Mouse (Mus musculus) brain, embryonic 18.5 days (tissue): Measurements from ENCODE around the gene Dazap2.
"Not testable (repeated sequence)": the region's sequence is repeated elsewhere in the genome, so short reads cannot be mapped to it uniquely, and the experiment has no call there.

Source experiments
- DNase-seq: peaks from one replicate; pipeline ENCODE4 v3.0.0-alpha.2; 2012; ENCODE audit warnings: low read depth, low spot score

The Dazap2 gene

DNA sequence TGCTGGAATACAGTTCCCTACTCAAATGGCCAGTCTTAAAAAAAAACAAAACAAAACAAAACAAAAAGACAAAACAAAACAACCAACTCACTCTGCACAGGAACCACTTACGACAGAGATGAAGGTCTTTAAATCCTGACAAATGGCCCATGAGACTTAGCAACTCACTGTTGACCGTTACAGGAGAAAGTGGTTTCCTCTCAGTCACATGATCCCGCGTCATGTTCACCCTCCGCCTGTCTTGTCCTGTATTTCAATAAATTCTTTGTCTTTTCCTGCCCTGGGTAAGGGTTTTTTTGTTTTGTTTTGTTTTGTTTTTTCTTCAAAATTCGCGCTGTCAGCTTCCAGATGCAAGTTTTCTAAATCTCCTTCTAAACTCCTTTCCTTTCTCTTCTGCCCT is 3.2 kb upstream of the Dazap2 start:
- DNase-seq, result no peak

DNA sequence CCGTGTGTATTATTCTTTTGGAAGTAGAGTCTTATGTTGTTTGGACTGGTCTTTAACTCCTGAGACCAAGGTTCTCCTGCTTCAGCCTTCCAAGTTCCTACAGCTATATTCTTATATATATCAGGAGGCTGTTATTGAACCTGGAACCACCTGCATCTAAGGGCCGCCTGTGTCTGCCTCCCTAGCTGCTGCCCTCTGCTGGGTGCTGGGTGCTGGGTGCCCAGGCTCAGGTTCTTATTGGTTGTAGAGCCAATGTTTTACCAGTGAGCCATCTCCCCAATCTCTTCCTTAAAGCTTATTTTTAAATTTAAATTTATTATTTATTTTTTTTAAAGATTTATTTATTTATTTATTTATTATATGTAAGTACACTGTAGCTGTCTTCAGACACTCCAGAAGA is 2.7 kb upstream of the Dazap2 start:
- no peak for DNase-seq

DNA sequence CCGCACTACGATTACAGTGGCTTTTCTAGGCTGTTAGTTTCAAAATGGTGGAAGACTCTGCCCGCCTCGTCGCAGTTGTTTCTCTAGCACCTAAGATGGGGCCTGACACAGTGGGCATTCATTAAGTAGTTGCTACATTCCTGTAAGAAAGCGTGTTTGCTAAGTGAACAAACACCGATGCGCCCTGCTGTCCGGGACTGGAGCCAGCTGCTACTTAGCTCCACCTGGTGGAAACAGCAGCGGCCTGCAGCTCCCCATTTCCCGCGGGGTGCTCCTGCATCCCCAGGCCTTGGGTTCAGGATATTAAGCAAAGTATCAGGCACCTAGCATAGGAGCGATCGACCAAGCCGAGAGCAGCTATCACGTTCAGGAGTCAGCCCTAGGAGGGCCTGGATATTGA is 1.6 kb upstream of the Dazap2 start:
- DNase-seq, result no peak

DNA sequence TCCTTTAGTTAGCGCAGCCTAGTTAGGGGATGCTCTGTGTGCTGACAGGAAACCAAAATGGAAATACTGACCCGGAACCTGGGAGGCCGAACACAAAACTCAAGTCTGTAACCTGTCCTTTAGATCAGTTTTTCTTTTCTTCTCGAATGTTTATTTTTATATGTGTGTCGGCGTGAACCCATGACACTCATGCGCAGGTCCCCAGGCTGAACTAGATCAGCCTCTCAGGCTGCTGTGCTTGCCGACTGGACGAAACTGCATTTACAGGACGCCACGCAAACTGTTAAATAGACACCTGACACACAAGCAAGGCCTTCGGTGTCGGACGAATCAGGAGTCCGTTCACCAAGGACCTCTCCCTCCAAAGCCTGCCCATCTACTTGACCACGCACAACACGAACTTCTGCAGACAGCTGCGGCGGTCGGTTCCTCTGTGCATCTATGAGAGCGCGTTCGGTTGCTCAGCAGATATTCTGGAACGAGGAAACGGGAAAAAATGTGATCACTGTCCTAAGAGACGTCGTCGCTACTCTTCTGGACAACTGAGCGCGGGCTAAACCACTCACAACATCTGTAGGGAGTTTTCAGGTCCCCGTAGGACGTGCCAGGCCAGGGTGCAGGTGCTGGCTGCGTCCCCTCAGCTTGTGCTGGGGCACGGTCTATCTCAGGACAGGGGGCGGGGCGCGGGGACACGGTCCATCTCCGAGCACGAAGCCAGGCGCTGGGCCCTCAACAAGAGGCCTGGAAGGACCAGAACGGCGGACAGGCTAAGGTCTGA is 742 bp upstream of the Dazap2 start:
- DNase-seq, result no peak

DNA sequence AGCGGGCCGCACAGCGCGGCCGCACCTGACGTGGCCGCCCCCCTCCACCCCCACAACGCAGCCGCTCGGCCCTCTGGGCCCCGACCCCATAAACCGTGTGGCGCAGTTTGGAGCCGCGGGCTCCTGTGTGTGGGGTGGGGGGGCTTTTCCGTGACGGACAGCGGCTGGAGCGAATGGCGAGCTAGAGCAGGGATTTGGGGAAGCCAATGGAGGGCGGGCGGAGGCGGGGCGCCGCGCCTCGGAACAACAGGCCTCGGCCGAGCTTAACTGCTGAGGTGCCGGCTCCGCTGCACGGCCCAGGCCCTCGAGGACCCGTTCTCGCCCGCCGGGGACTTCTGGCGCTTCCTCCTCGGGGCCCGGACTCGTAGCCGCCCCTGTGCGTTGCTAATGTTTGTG is 674 bp downstream of the Dazap2 start:
- DNase-seq, result peak; percentile 80

DNA sequence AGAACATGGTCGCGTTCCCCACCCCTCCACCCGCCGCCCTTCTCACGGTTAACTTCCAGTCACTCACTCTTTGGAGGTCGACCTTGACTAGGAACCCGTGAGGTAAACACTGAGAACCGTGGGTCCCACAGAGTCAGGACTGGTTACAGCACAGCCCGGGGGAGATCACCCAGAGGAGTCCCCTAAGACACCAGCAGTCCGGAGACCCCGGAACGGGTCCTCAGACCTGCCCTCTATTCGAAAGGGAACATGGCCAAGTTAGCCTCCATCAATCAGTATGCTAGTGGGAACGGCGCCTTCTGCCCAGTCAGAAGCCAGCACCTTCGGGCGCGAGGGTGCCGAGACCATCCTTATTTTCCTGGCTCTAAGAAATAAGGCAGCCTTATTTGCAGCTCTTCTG is 1.1 kb downstream of the Dazap2 start:
- DNase-seq, result no peak

DNA sequence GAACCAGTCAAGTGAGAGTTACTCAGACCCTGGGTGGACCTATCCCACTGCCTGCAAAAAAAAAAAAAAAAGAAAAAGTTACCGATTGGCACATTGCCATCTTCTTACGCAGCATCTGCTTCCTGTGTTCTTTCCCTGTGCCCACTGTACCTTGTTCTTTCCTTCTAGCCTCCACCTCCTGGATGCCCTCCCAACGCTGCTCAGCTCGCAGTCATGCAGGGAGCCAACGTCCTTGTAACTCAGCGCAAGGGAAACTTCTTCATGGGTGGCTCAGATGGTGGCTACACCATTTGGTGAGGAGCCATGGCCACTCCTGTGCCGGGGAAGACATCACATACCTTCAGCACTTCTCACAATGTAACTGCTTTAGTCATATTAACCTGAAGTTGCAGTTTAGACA is 4.1 kb downstream of the Dazap2 start:
- DNase-seq, result no peak

DNA sequence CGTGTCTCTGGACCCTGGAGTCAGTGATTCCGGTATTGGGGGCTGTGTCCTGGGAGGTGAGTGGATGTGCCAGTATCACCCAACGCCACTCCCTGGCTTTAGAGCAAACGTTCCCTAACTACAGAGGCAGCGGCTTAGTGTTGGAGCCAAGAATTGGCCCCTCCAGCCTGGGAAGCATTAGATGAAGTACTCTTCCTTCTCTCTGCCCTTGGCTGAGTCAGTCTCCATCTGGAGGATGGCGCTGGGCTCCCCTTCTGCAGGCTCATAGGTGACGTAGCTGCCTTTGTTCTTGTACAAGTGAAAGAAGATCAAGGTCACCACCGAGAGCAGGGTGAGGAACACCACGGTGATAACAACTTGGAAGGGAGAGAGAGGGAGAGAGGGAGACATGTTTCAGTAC is 6.5 kb downstream of the Dazap2 start:
- not testable (repeated sequence) for DNase-seq

DNA sequence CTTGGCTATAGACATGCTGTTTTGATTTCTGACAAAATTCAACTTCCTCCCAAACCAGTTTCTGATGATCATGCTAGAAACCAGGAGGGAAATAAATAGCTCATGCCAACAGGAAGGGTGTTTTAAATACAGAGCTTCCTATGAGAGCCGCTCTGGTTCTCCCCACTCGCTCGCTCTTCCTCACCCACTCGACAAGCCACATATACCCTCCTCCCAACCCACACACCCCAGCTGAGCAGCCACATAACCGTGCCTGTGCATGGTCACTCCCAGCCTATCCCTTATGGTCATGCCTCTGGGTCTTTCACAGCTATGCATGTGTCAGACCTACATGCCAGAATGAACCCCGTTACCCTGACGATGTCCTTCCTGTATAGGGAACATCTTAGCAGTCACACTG is 7.0 kb downstream of the Dazap2 start:
- DNase-seq, result no peak

DNA sequence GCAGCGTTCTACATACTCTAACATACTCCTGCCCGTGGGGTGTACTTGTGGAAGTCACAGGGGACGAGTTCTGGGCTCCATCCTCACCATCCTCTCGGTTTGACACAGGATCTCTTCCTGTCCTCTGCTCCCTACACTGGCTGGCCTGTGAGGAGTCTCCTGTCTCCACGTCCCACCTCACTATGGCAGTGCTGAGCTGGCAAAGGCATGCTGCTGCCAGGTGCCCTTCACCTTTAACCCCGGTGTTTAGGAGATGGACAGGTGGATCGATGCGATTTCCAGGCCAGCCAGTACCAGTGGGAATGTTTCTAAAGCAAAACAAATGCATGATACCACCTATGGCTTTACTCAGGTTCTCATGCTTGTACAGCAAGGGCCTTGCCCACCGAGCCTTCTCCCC is 8.6 kb downstream of the Dazap2 start:
- no peak for DNase-seq

DNA sequence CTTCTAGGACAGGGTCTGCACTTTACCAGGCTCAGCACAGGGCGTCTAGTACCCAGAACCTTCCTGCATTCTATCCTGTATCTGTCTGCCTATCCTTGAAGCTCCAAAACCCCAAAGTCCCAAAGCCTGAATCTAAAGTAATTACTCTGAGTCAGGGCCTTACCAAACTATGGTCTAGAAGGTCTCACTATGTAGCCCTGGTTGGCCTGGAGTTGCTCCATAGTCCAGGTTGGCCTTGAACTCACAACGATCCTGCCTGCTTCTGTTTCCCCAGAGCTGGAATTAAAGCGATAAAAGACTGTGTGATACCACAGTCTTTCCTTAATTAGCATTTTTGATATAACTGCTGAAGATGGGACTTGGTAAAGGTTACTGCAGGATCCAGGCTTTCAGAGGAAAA is 9.3 kb downstream of the Dazap2 start:
- DNase-seq, result no peak

DNA sequence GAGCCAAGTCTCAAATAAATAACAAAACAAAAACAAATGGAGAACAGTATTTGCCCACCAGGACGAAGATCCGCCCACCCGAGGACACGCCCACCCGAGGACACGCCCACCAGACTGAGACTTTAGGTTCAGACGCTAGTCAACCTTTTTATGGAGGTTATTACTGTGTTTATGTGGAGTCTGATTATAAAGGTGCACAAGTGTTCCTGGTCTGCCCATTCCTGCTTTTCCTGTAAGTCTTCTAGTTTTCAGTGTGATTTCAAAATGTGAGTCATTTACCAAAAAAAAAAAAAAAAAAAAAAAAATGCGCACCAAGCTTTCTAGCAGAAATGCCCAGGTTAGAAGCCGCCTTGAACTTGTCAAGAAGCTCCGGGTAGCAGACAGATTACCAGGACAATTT is 12.1 kb downstream of the Dazap2 start:
- no peak for DNase-seq

DNA sequence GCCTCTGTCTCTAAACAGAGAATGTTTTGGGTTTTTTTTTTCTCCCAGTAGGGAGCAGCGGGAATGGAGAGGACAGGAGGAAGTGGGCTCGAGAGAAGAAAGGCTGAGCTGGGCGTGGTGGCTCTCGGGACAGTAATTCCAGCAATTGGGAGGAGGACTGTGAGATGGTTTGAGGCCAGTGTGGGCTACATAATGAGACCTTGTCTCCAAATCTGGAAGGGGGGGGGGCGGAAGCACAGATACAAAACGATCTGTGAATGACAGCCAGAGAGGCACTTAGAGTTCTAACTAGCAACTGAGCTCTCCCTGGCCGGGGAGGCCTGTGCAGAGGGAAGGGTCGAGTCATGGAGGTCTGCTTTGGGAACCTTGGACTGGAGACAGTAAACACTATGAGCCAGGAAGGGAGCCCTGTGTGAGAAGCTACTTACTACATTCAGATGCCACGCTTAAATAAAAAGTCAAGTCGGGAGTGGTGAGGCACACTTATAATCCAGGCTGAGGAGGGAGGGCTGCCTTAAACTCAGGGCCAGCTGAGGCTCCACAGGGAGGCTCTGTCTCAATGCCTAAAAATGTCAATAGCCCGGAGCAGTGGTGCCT is 12.7 kb downstream of the Dazap2 start:
- no peak for DNase-seq

DNA sequence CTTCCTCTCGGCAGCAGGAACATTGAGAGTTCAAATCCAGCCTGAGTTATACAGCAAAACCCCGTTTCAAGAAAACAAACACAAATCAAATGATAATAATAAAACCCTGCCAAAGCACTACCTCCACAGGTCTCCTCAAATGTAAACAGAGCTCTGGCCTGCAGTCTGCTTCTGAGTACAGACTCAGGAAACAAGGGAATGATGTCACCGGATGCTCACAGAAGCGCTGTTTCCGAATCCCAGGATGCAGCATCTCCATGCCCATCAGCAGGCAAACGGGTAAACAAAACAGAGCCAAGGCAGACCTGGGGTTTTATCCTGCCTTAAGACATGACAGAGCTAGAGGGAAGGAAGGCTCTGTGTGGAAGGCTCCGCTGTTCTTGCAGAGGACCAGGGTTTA is 13.6 kb downstream of the Dazap2 start:
- no peak for DNase-seq

DNA sequence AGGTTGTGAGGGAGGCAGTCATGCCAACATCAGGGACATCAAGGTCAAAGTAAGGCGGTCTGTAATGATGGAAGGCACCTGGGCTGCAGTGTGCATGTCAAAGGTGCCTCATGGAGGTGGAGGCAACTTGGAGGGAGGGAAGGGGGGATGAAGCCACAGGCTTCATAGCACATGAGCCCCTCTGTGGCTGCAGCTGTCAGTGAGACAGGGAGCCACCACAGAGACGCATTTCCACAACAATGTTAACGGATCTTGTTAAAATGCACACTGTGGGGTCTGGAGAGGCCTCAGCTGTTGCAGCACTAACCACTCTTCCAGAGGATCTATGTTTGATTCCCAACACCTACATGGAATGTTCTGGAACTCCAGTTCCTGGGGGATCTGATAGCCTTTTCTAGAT is 15.0 kb downstream of the Dazap2 start:
- no peak for DNase-seq

DNA sequence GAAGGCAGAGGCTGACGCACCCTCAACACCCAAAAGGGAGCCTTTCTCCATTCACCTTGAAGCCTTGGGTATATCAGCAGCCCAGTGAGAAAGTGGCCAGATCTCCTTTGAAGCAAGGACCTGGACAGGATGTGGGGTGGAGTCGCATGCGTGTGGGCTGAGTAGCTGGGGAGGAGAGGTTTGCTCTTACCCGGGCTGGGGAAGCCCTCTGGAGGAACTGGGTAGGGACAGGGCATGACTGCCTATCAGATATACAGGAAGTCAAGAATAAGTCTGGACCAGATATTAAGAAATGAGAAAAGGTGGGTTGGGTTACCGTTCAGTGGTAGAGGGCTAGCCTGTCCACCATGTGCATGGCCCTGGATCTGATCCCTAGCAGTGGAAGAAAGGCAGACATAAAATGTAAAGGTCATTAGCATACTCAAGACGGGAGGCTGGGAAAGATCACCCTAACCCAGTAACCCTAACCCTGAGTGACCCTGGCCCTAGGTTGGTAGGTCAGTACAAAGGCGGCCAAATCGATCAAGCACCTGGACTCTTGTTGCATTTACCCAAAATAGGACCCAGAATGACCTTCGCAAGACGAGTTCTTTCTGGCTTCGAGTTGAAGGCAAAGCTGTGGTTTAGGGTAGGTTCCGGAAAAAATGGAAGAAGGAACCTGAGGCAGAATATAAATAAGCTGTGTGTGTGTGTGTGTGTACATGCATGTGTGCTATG is 16.5 kb downstream of the Dazap2 start:
- no peak for DNase-seq

DNA sequence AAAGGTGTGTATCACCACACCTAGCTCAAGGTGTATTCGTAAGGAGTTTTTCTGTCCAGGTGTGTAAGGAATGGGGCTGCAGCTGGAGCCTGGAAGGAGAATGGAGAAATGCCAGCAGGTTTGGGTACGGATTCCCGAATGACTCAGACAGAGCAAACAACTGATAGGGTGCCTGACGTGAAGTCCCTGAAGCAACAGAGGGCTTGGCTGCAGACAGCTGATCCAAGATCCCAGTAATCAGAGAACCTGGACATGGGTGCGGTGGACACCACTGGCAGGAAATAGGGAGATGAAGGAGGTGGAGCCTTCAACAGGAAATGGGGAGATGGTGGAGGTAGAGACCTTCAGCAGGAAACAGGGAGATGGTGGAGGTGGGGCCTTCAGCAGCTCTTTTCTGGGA is 17.2 kb downstream of the Dazap2 start:
- no peak for DNase-seq

DNA sequence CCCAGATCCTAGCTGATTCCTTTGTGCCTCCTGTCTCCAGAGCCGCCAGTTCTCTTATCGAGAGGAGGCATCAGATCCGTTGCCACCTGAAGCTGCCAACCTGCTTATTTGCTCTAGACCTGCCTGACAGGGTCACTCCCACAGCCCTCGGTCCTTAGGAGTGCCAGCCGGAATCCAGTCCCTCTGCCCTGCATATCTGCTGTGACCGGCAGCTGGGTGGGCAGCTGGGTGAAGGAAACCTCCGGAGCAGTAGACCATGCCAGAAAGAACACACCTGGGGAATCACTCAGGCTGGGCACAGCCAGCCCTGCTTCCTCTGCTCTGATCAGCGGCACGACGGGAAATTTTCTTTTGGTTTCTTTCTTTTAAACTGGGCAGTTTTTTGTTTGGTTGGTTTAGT is 18.2 kb downstream of the Dazap2 start:
- no peak for DNase-seq

DNA sequence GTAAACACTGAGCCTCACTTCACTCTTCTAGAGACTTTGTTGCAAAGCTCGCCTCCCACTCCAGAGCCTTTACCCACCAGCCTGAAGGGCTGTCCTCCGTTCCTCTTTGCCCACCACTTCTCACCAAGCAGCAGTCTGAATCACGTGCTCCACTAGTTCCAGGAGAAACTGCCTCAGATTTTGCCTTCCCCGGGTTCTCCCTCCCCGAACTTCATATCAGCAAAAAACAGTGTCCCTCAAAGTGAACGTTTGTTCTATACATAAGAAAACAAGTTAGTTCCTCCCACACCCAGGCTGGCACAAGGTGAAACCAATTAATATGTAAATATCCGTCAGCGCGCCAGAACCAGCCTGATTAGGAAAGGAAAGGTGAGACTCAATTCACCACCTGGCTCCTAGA is 20.1 kb downstream of the Dazap2 start:
- DNase-seq, result no peak

DNA sequence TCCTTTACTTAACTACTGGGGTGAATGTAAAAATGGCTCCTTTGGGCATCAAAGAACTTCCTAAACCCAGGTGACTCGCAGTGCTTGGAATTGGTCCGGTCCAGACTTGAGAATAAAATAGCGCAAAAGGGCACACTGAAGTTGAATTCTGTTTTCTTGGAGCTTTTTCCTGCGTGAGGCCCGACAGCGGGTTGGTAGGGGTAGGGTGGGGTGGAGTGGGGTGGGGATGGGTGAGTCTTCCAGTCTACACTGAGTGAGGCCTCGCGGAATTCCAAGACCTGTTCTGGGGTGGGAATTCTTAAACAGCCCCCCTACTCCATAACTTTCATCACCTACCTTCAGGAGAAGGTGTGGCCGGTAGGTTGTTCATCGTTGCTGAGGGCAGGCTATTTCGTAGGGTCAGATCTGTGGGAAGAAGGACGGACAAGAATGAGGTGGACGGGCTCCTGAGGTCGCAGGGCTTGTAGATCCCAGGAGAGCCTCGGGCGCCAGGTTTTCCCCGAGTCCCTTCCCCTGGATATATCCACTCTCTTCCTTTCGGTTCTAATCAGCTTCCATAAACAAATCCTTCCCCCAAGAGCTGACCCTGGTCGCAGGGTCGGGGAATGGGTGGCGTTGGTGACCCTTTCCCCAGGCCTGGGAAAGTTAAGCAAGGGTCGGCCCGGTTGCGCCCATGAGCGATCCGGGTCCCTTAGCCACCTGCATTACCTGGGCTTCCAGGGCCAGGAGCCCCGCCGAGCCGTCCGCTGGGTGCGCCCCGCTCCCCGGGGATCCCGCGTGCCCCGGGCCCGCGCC is 20.9 kb downstream of the Dazap2 start:
- no peak for DNase-seq

DNA sequence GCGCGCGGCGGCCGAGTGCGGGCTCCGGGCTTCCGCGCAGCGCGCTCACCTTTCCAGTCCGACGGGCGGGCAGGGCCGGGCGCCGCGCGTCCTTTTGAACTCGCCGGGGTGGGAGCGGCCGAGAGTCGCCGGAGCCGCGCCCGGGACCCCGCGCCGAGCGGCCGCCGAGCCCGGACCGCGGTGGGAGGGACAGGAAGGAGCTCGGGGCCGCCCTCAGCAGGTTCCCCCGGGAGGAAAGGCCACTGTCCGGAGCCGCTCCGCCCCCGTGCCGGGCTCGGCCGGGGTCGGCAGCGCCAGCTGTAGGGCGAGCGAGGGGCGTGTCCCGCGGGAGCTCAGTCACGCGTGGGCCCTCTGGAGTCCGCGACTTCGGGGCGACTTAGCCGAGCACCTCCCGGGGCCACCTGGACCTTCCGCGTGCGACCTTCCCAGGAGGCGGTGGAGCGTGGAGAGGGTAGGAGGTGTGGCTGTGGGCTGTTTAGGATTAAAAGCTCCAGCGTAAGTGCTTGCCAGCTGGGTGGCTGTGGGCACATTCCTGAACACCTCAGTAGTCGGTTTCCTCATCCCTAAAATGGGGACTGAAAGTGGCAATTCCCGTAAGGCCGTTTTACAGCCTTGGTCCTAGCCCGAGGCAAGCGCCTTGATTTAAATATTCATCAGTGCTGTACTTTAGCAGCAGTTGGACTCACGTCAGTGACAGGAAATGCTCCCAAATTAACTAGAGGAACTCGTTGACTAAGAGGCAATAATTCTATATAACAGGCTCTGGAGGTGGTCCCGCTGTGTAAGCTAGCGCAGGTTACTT is 21.8 kb downstream of the Dazap2 start, which contains the start of gene Smagp:
Gene Smagp (minus strand): TSS at position 241 of the 802 bp plus-strand sequence.
- no peak for DNase-seq
